Mouse (Mus musculus) limb, embryonic 10.5 days (tissue): ENCODE data around the gene Apex1. TPM values are rescaled to one million over a fixed set of nuclear protein-coding genes. Genes with fewer than 3 reads are reported as not detected.
A peak's percentile ranks its signal among the peaks of the same experiment; 100 is the strongest.
"Not testable (repeated sequence)": the region's sequence is repeated elsewhere in the genome, so short reads cannot be mapped to it uniquely, and the experiment has no call there.

Source experiments
- DNase-seq: peaks from one replicate; pipeline ENCODE4 v3.0.0-alpha.2; 2017; ENCODE audit warnings: low spot score
- H3K27ac ChIP-seq: fragments of 300-500 bp; sonication (generic); 2 replicates; pipeline ENCODE4 v1.5.1; 2016; ENCODE audit warnings: mild to moderate bottlenecking
- H3K27me3 ChIP-seq: fragments of 300-500 bp; sonication (generic); 2 replicates; pipeline ENCODE4 v1.6.1; 2016; ENCODE audit warnings: low read depth, mild to moderate bottlenecking; ENCODE audit not compliant: poor library complexity, severe bottlenecking
- H3K36me3 ChIP-seq: fragments of 300-500 bp; sonication (generic); 2 replicates; pipeline ENCODE4 v1.6.1; 2016; ENCODE audit warnings: mild to moderate bottlenecking, moderate library complexity
- H3K4me1 ChIP-seq: fragments of 300-500 bp; sonication (generic); 2 replicates; pipeline ENCODE4 v1.6.1; 2016
- H3K4me3 ChIP-seq: fragments of 300-500 bp; sonication (generic); 2 replicates; pipeline ENCODE4 v1.5.1; 2016; ENCODE audit warnings: mild to moderate bottlenecking, moderate library complexity
- H3K9me3 ChIP-seq: fragments of 300-500 bp; sonication (generic); replicated peaks from 2 replicates; pipeline ENCODE4 v1.6.1; 2016; ENCODE audit warnings: mild to moderate bottlenecking
- WGBS: fragments of 180-500 bp; shearing (Covaris S2); methylation state at CpG from one replicate; pipeline ENCODE4 v1.1.7; 2016; 5-methylcytosine and 5-hydroxymethylcytosine counted together
- polyA plus RNA-seq: library from polyadenylated mRNA; unstranded; fragments of >200 nt; fragmentation: Nextera tagmentation; extraction: Ambion mirVana; gene quantifications from 2 replicates; pipeline ENCODE4 v1.2.1, GENCODE M21; 2016

Gene Apex1
- polyA plus RNA-seq, 1 experiment from 2014 or later: 526 TPM

- WGBS: 13% methylated on average over 12 of the region's 12 CpGs
- peaks cover 31% of the 10 kb centered on the region for H3K36me3 ChIP-seq
- no peak for DNase-seq
Observed at GRCm38 (mm10) chr14:50931493-50932020, 6.8 kb downstream of the Apex1 start.

DNA sequence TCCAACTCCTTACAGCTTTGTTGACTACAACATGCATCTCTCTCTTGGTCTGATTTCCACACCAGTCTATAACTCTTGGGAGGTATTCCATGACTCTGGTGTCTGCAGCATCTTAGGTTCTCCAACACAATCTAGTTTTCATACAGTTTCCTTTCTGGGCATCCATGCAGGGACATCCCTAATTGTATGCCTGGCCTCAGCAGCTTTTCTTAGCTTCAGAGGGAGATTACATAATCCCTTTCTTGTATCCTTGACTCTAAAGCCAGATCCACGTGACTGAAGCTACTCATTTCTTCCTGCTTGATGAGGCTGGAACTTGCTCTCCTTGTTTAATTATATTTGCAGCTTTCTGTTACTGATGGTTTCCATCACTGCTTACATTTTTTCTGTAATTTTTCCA is 11.9 kb downstream of the Apex1 start:
- no peak for DNase-seq

More at GRCm38 (mm10) chr14:50931493-50932020, 6.8 kb downstream of the Apex1 start:
- Histone ChIP-seq H3K9me3 (no peaks in the 10 kb centered on the region), H3K4me3 (peak overlapping the region; percentile 85), H3K27ac (peak overlapping the region; percentile 90), H3K27me3 (no peaks in the 10 kb centered on the region), H3K4me1 (peaks cover 29% of the 10 kb centered on the region)

DNA sequence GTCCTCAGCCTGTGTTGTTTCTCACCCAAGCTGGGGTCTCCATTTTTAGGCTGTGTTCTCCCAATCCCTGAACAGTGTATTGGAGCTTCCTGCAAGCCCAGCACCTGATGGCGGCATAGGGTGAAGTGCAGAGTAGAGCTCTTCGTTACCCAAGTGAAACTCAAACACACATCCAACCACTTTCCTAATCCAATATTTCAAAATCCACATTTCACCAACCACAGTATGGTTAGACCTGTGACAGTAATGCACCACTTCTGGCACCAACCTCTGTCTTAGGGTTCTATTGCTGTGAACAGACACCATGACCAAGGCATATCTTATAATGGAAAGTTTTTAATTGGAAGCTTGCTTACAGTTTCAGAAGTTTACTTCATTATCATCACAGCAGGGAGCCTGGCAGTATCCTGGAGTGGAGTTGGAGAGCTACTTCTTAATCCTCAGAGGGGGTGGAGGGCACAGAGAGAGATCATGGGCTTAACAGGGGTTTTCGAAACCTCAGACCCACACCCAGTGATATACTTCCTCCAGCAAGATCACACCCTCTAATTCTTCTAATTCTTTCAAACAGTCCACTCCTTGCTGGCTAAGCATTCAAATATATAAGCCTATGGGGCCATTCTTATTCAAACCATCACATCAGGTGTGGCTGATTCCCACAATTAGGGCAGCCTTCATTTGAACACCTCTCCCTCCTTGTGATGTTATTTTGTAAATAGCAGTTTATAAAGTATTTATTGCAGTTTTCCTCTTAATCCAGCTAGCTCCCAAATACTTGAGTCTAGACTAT is 13.5 kb downstream of the Apex1 start:
- H3K4me1 ChIP-seq: no peaks in the 10 kb centered on the region
- H3K4me3 ChIP-seq: no peak overlapping the region
- WGBS: 90% methylated on average over 3 of the region's 3 CpGs
- H3K27me3 ChIP-seq: no peaks in the 10 kb centered on the region
- H3K27ac ChIP-seq: no peak overlapping the region
- no peak for DNase-seq
- H3K9me3 ChIP-seq: no peaks in the 10 kb centered on the region
- H3K36me3 ChIP-seq: no peaks in the 10 kb centered on the region

More for the DNA sequence above, 11.9 kb downstream of the Apex1 start:
- Histone ChIP-seq H3K27me3 (no peaks in the 10 kb centered on the region), H3K9me3 (no peaks in the 10 kb centered on the region), H3K27ac (no peak overlapping the region), H3K4me3 (no peak overlapping the region), H3K36me3 (no peaks in the 10 kb centered on the region), H3K4me1 (peaks cover 5% of the 10 kb centered on the region; the same call in 1 of the 2 replicates)
- 68% methylated on average over 1 of the region's 1 CpGs for WGBS

GRCm38 (mm10) chr14:50938940-50939339 is 14.2 kb downstream of the Apex1 start:
- no peak for DNase-seq
- Histone ChIP-seq H3K36me3 (no peaks in the 10 kb centered on the region), H3K27me3 (no peaks in the 10 kb centered on the region), H3K4me1 (peaks cover 2% of the 10 kb centered on the region; the same call in 1 of the 2 replicates), H3K9me3 (no peaks in the 10 kb centered on the region), H3K27ac (no peak overlapping the region), H3K4me3 (no peak overlapping the region)
- 47% methylated on average over 2 of the region's 2 CpGs for WGBS

DNA sequence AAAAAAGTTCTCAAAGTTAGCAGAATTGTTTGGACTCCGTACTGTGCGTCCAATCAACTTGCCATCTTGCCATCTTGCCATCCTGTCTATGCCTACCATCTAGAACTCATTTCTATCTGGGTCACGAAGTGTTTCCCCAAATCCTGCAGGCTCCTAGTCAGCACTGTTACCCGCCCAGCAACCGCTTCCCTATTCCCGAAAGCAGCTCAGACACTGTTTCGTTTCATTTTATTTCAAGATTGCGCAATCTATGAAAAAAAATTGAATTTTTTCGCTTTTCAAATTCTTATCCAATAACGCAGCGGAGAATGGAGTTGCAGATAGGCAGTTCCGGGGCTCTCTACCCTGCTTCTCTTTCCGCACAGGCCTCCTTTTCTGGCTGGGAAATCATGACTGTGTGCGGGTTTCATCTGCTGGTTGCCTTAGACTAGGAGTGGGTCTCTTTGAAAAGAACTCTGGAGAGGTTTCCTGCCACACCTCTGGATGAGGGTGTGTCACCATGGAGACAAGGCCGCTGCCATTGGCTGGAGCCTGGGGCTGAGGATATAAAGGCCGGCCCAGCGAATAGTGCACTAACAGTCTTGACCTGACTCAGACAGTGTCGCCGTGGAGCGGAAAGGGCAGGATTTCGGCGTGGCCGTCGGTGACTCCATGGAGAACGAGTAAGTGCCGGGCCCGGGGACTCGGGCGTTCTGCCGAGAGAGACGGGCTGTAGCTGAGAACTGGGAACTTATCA is 19.3 kb downstream of the Apex1 start, which contains the start of gene Gm49342:
Gm49342 (plus strand) TSS at position 586 of the 736 bp plus-strand sequence.
- peak; percentile 95 for DNase-seq
- Histone ChIP-seq H3K27me3 (no peaks in the 10 kb centered on the region), H3K9me3 (no peaks in the 10 kb centered on the region), H3K4me1 (peaks cover 10% of the 10 kb centered on the region; the same call in 1 of the 2 replicates), H3K36me3 (peaks cover 11% of the 10 kb centered on the region), H3K4me3 (peak within 1 kb of the TSS; percentile 49), H3K27ac (peak within 1 kb of the TSS; percentile 86)
- 18% methylated on average over 31 of the region's 31 CpGs for WGBS

DNA sequence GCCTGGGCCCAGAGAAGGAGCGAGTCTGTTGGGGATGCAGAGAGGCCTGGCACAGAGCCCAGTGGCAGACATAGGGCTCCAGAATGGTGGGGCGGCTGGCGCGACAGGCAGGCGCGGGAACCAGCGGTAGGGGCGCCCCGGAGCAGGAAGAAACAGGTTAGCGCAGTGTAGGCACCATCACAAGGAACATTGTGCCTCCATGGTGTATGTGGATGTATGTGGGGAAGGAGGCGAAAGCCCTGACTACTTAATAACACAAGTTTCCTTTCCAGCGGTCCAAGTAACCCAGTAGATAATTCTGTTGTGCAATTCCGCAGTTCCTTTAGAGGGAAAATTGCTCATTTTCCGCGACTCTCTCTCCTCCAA is 19.9 kb downstream of the Apex1 start:
- not testable (repeated sequence) for H3K9me3 ChIP-seq, H3K27me3 ChIP-seq, DNase-seq
- under 1% methylated on average over 15 of the region's 15 CpGs for WGBS
- Histone ChIP-seq H3K36me3 (peaks cover 17% of the 10 kb centered on the region), H3K4me1 (peaks cover 10% of the 10 kb centered on the region; the same call in 1 of the 2 replicates), H3K27ac (peak overlapping the region; percentile 86), H3K4me3 (peak overlapping the region; percentile 49)

DNA sequence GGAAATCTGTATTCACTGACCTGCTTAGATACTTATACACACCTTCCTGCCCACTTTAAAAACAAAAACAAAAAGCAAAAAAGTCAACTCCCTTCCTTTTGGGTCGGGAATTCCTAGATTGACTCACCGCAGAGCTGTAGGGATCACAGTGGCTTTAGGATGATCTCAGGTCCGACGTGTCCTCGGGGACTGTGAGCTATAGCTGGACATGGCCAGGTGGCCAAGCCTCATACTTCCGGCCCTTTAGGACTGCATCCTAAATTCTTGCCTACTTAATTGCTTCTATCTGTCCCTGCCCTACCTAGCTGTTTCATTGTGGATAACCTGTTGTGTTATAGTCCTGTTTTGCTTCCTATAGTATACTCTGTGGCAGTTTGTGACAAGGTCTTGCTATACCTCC is 20.3 kb downstream of the Apex1 start:
- Histone ChIP-seq H3K27ac (peak overlapping the region; percentile 86), H3K4me1 (peaks cover 10% of the 10 kb centered on the region; the same call in 1 of the 2 replicates), H3K36me3 (peaks cover 19% of the 10 kb centered on the region), H3K4me3 (peak overlapping the region; percentile 49)
- WGBS: 14% methylated on average over 6 of the region's 6 CpGs
- not testable (repeated sequence) for DNase-seq, H3K27me3 ChIP-seq, H3K9me3 ChIP-seq

GRCm38 (mm10) chr14:50945526-50945925 is 20.8 kb downstream of the Apex1 start:
- not testable (repeated sequence) for H3K27ac ChIP-seq, H3K9me3 ChIP-seq, DNase-seq, H3K27me3 ChIP-seq
- Histone ChIP-seq H3K4me3 (peak overlapping the region; percentile 49), H3K4me1 (peaks cover 10% of the 10 kb centered on the region; the same call in 1 of the 2 replicates), H3K36me3 (peaks cover 21% of the 10 kb centered on the region)
- WGBS: 34% methylated on average over 3 of the region's 3 CpGs

GRCm38 (mm10) chr14:50955487-50955886 is 30.7 kb downstream of the Apex1 start:
- no peaks in the 10 kb centered on the region for H3K9me3 ChIP-seq
- H3K4me3 ChIP-seq: no peak overlapping the region
- WGBS: 90% methylated on average over 10 of the region's 10 CpGs
- H3K4me1 ChIP-seq: 0 out of 2 replicates have a peak, but pooled peaks cover 5% of the 10 kb centered on the region
- no peak for DNase-seq
- no peaks in the 10 kb centered on the region for H3K27me3 ChIP-seq
- peaks cover 23% of the 10 kb centered on the region for H3K36me3 ChIP-seq
- H3K27ac ChIP-seq: no peak overlapping the region

DNA sequence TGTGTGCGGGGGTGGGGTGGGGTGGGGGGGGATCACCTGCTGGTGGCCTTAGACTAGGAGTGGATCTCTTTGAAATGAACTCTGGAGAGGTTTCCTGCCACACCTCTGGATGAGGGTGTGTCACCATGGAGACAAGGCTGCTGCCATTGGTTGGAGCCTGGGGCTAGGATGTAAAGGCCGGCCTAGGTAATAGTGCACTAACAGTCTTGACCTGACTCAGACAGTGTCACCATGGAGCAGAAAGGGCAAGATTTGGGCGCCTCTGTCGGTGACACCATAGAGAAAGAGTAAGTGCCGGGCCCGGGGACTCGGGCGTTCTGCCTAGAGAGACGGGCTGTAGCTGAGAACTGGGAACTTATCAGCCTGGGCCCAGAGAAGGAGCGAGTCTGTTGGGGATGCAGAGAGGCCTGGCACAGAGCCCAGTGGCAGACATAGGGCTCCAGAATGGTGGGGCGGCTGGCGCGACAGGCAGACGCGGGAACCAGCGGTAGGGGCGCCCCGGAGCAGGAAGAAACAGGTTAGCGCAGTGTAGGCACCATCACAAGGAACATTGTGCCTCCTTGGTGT is 31.3 kb downstream of the Apex1 start, which contains the start of gene Pnp2:
Pnp2 (plus strand) TSS at position 51 of the 567 bp plus-strand sequence.
- peak; percentile 43 for DNase-seq
- not testable (repeated sequence) for H3K27me3 ChIP-seq, H3K9me3 ChIP-seq, H3K4me1 ChIP-seq, H3K27ac ChIP-seq
- 5% methylated on average over 19 of the region's 19 CpGs for WGBS
- Histone ChIP-seq H3K36me3 (peaks cover 18% of the 10 kb centered on the region), H3K4me3 (peak within 1 kb of the TSS; percentile 24)

DNA sequence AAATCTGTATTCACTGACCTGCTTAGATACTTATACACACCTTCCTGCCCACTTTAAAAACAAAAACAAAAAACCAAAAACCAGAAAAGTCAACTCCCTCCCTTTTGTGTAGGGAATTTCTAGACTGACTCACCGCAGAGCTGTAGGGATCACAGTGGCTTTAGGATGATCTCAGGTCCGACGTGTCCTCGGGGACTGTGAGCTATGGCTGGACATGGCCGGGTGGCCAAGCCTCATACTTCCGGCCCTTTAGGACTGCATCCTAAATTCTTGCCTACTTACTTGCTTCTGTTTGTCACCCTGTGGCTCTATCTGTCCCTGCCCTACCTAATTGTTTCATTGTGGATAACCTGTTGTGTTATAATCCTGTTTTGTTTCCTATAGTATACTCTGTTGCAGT is 32.0 kb downstream of the Apex1 start:
- DNase-seq, H3K27ac ChIP-seq: not testable (repeated sequence)
- WGBS: 87% methylated on average over 6 of the region's 6 CpGs

GRCm38 (mm10) chr14:50957146-50957545 is 32.4 kb downstream of the Apex1 start:
- not testable (repeated sequence) for H3K4me3 ChIP-seq, H3K36me3 ChIP-seq, H3K27me3 ChIP-seq, H3K9me3 ChIP-seq, H3K4me1 ChIP-seq, DNase-seq, H3K27ac ChIP-seq
- WGBS: 79% methylated on average over 3 of the region's 3 CpGs

More for the DNA sequence above, 32.0 kb downstream of the Apex1 start:
- H3K36me3 ChIP-seq: peaks cover 11% of the 10 kb centered on the region; the same call in 1 of the 2 replicates
- not testable (repeated sequence) for H3K4me3 ChIP-seq, H3K9me3 ChIP-seq, H3K27me3 ChIP-seq, H3K4me1 ChIP-seq
